Mouse (Mus musculus) heart, postnatal 10 days (tissue): ENCODE measurements around the gene Bicra. TPM values are rescaled to one million over a fixed set of nuclear protein-coding genes. Genes with fewer than 3 reads are reported as not detected.

Source experiments
- DNase-seq, 2 experiments: peaks; one replicate each; pipeline ENCODE4 v3.0.0; 2021
- intact Hi-C: fragments of 180-260 bp; cut with DNase I; formaldehyde crosslinking; loops from one replicate; pipeline ENCODE4 v1.15.1; 2025
- total RNA-seq, 2 experiments: library from RNA; stranded (reverse); gene quantifications; 2 replicates each; pipeline ENCODE4 v1.2.3; 2021

Bicra gene
- total RNA-seq, 2 experiments from 2014 or later = 9.3 to 9.6 TPM

DNA sequence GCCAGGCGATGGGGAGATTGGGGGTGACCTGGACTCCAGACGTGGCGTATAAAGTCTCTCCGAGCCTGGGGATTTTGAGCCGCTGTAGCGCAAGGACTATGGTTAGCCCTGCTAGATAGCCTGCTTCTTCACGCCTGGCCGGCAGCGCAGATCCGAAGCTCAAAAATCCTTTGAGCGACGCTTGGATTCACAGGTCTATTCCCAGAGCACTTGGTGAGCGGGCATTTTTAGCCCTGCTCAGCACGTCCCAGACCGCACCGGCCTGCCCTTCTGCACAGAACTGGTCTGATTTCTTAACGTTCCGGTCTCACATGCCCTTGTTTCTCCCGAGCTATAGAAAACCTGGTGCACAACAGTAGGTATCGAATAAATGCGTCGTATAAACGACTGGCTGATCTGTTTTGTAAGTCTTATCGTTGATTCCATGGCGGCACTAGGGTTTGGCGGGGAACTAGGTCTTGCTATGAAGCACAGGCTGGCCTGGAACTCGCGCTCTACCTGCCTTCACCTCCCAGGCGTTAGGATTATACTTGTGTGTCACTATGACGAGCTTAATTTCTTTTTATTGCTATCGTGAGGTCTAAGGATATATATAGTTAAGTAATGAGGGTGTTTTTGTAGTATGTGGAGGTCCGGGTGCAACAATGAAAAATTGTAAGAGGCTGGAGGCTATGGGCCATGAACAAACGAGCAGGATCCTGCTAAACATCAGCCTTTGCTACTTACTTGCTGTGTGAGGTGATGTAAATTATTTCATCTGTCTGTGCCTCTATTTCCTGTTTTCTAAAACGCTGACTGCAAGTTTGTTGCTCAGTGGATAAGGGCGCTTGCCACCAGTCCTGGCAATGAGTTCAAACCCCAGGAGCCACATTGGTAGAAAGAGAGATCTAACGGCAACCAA, 1.2 kb upstream of the Bicra start:
- DNase-seq = no peak
- intact Hi-C loops = loop anchor here (5.0 kb wide), 1 partner anchor 127 kb away; the partner anchor contains the start of gene Selenow

DNA sequence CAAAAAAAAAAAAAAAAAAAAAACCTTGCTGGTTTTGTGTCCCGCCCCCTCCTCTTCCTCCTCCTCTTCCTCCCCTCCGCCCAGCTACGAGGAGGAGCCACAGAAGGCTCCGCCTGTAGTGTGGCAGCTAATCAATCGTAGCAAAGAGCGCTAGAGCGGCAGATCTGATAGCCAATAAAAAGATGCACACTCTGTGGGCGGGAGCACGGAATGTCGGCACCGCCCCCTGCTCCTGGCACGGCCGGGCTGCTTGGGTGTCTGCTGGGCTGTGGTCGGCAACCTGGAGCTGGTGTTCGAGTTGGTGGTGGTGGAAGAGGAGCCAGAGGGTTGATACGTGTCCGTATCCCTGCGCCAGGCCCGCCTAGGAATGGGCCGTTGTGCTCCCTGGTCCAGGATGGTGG, 443 bp upstream of the Bicra start:
- peak; percentile 99 for DNase-seq
- intact Hi-C loops = loop anchor here (5.0 kb wide), 1 partner anchor 126 kb away; the partner anchor contains the start of gene Selenow

DNA sequence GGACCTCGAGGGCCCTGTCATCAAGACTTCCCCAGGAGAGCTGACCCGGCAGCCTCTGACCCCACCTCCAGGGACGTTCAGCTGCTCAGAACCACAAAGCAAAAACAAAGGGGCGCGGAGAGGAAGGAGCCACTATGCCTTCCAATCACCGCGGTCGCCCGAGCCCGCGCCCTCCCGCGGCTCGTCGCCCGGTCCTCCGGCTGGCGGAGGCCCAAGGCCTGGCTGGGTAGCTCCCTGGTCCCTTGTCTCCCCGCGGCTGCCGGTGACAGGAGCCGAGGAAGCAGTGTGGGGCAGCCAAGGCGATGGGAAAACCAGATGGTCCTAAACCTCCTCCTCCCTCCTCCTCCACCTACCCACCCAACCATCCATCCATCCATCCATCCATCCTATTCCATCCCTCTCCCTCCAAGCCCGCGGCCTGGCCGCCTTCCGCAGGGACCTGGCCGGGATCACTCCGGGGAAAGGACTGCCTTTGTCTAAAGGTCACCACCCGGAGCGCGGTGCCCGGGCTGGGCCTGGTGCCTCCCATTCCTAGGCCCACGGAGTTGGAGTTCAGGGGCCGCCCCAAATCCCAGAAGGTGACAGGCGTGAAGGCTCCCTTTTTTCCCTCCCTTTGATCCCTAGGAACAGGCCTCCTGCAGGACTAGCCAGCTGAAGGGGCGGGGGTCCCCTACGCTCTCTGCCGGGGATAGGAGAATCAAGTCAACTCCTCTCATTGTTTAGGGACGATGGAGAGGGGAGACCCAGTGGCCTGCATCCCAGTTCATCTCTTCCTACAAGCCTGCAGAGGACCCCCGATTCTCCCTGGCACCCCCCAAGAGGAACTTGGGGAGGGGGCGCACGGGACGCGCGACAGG, 1.0 kb downstream of the Bicra start:
- peak; percentile 88 for DNase-seq
- intact Hi-C loops = loop anchor here (2.0 to 5.0 kb wide), 2 partner anchors 34 to 124 kb away; partner anchors contain the start of gene Selenow

DNA sequence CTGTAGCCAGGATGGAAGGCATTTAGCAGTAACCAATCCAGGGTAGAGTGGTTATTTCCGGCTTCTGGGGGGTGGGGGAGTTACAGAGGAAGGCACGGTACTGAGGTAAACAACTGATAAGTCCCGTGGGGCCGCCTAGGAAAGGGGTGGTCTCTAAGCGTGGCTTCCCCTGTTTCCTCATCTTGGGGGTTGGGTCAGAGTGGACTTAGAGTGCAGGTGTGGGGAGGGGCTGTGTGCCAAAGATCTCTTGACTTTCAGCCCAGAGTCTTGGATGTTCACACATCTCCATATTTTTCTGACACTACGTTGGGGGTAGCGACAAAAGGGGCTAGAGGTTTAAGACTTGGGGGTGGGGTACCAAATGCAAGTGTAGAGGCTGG, 1.6 kb downstream of the Bicra start:
- peak; percentile 72 to 74 for DNase-seq
- intact Hi-C loops = loop anchor here (2.0 to 5.0 kb wide), 2 partner anchors 33 to 124 kb away; partner anchors contain the start of gene Selenow

DNA sequence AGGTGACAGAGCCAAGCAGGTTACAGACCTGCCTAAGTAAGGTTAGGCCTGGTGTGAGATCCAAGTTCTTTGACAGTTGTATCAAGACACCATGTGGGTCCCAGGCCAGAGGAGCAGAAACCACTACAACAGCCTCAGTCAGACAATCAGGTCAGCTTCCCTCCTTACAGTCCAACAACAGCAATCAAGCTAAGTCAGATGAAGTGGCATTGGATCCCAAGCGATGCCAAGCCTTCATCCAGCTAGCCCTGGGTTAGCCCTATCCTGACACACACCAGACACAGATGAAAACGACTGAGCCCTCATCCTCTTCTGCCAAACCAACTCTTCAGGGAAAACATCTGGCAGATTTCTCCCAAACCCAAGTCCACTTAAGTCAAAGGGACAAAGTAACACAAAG, 2.2 kb downstream of the Bicra start:
- intact Hi-C loops = loop anchor here (5.0 kb wide), 1 partner anchor 123 kb away; the partner anchor contains the start of gene Selenow

DNA sequence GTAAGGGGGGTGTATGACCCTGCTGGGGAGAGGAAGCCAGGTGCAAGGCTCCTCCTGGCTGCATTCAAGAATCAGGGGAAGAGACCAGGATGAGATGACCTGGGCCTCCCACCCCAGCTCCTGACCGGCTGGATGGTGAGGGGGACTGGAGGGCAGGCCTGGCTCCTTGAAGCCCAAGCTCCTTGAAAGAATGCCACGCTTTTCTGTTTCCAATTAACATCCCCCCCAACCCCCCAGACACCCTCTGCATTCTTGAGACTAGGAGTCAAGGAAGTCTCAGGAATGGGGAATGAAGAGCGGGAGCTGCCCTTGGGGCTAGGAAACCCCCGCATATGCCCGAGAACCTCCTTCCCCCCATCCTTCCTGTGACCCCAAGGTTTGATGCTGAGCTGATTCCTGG, 3.2 kb downstream of the Bicra start:
- intact Hi-C loops = no loop called here
- no peak for DNase-seq

More for the DNA sequence above, 2.2 kb downstream of the Bicra start:
- no peak for DNase-seq

DNA sequence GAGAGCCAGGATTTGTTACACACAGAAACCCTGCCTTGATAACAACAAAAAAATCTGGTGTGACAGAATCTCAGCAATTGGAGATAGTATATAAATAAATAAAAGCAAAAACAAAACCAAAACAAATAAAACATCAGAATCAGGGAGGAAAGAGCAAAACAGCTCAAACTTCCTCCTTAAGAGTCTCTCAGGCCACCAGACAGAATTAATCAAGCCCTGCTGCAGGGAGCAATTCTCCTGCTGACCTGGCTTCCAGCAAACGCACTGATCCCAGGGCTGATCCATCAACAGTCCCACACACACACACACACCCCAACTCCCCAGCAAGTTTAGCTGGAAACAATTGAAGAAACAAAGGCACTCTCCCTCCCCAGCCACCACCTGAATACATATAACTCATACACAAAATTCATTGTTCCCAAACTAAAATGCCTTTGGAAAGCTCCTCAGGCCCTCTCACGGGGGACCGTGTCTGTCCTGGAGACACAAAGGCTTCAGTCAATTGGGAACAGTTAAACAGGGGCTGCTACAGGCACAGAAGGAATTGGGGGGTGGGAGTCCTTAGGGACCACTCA, 3.8 kb downstream of the Bicra start:
- intact Hi-C loops = loop anchor here (2.0 kb wide), 1 partner anchor 25 kb away; no protein-coding TSS in a partner anchor
- DNase-seq = no peak

DNA sequence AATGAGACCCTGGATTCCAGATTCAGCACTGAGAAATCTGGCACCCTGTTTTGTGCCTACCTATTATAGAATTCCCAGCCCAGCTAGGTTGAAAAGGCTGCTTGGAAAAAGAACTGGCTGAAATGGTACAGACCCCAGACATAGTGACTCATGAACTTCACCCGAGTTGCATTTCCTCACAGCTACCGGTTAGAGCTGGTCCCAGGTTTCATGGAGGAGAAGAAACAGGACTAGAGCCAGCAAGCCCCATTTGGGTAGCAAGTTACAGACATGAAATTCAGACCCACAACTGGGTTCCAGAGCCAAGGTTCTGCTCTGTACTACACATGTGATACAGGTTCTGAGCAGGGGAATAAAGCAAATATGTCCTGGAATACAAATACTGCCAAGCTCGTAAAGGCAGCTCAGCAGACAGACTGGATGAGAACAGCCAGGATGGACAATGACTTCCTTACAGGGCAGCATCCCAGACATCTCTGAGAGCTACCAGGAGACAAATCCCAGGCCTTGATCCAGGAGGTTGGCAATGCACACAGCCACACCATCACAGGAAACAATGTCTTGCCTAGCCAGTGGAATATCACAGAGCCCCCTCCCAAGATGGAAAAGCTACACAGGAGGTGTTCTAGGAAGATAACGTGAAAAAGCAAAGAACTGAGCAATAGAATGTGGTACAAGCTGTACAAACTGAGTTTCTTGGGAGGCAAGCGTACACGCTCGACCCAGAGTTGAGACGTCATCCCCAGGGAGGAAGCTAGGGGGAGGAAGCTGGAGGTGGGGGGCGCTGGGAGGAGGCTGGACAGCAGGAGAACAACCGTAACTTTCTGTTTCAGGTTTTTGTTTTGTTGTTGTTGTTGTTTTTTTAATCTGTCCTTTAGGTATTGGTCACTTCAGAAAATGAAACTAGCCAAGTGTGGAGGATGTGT, 4.6 kb downstream of the Bicra start:
- DNase-seq = no peak
- intact Hi-C loops = loop anchor here (2.0 kb wide), 1 partner anchor 24 kb away; no protein-coding TSS in a partner anchor

DNA sequence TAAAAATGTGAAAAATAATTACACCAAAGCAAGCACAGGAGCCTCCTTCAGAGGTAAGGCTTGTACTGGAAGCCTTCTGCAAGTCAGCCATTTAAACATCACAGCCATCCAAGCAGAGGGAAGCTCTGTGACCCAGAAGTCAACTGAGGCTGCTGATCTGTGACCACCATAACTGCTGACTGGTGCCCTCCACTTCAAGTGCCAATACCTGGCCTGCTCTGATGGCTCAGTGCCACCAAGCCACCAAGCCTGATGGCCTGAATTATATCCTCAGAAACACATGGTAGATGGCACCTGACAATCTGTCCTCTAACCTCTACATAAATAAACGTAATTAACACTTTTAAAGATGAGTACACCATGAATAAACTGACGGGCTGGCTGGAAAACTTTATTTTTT, 6.5 kb downstream of the Bicra start:
- DNase-seq = no peak
- intact Hi-C loops = no loop called here

DNA sequence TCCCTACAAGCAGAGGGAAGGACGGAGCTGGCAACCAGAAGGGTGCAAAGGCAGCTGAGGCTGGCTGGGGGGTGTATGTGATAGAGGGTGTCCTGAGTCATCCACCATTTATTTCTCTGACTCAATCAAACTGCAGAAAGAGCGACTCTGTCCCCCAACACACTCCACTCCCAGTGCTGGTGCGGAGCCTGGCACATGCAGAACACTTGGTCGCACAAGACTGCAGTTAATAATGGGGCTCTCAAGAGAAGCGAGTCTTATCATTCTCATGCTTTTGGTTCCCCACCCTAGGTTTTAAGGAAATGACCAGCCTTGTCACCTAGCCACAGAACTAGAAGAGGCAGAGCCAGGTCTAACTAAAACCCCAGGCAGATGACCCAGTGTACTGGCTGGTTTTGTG, 8.4 kb downstream of the Bicra start:
- DNase-seq = no peak
- intact Hi-C loops = no loop called here

DNA sequence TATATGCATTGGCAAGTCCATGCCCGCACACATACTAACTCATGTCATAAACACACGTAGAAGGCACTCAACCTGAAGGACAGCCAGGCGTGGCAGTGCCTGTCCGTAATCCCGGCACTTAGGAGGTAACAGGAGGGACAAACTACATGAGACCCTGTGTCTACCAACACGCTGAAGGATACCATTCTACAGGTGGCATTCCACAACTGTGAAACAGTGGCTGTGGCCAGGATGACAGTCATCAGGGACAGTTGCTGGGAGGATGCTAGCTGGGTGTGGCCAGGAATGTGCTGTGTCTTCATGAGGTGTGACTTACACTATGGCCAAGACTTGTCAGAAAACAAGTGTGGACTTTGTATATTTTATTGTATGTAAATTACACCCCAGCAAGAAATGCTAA, 10.7 kb downstream of the Bicra start:
- no peak for DNase-seq
- intact Hi-C loops = no loop called here

DNA sequence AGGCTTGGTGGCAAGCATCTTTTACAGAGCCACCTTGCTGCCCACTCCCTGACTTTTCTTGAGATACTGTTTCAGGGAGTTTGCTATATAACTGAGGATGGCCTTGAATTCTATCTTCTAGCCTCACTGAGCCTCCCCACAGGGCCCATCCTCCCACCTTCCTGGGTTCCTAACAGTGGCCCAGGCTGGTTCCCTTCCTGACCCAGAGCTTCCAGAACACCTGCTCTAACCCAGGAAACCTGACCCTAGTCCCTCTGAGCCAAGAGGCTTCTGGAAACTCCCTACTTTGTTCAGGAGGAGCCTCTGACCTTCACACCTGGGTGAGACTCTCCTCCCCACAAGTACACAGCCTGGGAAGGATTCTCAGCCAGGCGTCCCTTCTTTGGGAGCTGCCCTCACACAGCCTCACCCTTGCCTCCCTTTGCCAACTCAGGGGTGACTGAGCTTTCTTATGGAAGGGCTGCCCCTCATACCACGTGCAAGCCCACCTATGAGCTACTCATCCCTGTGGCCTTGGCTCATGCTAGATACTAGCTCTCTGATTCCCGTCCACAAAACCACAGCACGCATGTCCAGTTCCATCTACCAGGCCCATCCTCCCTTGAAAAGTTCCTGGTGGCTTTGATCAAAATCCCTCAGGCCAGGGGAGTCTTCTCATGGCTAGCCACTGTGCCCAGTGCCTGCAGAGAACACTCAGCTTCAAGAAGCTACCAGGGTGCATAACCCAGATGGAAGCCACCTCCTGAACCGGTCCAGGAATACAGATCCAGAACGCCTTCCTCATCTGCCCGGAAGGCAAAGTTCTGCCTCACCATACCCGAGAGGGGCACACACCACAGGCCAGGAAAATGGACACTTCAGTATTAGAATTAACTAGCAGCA, 13.9 kb downstream of the Bicra start:
- intact Hi-C loops = no loop called here
- no peak for DNase-seq

DNA sequence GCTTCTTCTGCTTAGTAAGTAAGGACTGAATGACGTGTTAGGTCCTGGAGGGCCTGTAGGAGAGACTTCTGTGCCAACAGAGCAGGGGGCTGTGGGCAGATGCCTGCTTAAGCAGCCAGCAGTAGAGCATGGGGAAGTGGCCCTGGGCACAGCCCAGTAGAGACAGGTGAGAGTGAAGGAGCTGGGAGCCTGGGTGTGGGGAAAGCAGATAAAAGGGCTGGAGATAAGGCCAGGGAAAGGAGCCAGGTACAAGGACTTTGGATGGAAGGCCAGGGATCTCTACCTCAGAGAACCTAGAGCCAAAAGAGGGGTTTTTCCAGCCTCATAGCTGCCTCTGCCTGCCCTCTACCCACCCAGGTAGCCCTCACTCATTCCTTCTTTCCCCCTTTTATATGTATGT, 14.7 kb downstream of the Bicra start:
- intact Hi-C loops = no loop called here

DNA sequence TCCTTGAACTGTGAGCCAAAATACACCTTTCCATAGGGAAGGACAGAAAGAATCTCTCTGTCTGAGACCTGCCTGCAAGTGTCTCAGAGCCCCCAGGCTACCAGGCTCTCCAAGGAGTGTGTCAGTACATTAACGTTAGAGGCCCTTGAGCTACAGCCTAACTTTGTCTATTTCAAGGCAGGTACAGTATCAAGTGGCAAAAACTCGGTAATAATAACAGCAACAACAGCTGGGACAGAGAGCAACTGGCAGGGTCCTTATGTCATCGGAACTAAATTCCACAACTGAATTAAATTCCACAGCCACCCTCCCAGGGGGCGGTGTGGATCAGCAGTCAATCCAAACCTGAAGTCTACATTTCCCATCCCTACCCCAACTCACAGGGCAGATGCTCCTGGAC, 16.6 kb downstream of the Bicra start:
- intact Hi-C loops = no loop called here

More for the DNA sequence above, 14.7 kb downstream of the Bicra start:
- DNase-seq = no peak

DNA sequence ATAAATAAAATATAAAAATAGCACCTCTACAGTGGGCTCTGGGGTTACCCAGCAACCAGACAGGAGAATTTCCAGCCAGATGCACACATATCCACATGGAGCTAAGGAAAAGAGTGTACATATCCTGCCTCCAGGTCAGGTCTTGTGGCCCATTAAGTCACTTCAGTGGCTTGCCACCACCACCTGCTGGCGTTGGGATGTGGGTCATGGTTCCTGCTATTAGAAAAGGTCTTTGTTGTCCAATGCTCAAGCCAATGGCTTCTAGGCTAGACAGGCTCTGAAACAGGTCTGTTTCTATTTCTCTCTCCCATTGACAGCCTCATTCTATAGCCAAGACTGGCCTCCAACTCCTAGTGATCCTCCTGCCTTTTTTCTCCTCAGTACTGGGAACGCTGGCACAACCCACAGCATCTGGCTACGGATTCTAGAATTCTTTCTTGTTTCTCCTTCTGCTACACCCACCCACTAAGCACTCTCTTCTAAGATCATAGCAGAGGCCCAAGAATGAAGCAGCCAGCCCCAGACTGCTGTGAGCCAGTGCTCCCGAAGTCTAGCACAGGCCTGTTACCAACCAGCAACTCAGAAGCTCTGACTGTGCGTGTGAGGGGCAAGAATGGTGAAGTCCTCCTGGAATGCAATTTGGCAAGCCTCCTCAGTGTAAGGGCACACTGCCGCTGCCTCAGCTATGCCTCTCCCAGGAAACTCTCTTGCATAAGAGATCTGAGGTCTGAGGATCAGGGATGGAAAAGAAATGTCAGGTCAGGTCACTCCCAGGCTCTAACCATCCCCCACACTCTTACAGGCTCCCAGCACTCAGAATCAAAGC, 19.4 kb downstream of the Bicra start:
- peak; percentile 48 to 57 for DNase-seq
- intact Hi-C loops = no loop called here

More for the DNA sequence above, 16.6 kb downstream of the Bicra start:
- no peak for DNase-seq

DNA sequence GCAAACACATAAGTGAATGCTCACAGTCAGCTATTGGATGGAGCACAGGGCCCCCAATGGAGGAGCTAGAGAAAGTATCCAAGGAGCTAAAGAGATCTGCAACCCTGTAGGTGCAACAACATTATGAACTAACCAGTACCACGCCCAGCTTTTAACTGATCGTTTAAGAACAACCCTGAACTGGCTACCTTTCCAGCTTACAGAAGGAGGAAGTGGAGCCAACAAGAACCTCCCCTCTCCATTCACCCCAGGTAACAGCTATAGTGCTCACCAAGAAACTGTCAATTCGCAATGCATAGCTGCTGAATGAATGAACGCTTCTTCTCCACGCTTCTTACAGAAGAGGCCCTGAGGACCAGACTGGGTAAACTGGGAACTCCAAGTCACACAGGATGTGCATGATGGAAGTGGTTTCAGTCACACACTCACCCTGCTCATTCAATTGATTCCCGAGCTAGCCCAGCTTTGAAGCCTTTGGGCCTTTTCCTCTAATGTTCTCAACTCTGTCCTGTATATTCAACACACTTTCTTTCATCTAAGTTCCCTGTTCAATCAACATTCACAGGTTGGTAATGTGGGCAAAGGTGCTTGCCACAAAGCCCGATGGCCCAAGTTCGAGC, 23.0 kb downstream of the Bicra start:
- DNase-seq = no peak
- intact Hi-C loops = no loop called here
